Mouse (Mus musculus): Measurements from ENCODE around the gene Pskh1.

DNA sequence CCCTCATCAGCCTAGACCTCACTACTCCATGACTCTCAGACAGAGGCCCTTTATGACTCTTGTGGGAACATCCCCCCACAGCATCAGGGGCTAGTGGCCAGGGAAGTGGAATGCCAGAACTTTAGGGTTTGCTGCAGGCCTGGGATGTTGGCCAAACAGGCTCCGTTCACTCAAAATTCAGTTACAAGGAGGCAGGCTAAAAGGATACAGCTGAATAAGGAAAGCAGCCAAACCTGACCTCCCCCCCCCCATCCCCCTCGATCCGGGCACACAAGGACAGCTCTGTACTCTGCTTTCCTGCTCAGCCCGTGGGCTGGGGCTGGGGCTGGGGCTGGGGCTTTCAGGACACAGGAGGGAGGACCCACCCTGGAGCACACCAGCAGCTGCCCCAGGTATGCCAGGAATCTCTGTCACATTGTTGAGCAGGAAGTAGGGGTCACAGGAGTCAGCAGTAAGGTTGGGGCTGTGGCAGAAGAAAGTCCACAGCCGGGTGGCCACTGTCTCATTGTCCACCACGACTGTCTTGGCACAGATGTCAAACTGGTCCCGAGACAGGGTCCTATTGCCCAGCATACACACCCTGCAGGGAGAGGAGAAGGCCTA, 50.9 kb downstream of the Pskh1 start:
- TF ChIP-seq CTCF (IDR thresholded peaks at IDR 0.05; ENCODE audit: low read depth) (no peak), EP300 (optimal IDR thresholded peaks at IDR 0.05) (no peak)
